Mouse (Mus musculus) CH12.LX (cell line): ENCODE data around the gene Cux1.

Experiments used
- CTCF ChIP-seq, 2 experiments: IDR thresholded peaks in 1 of 2; conservative IDR thresholded peaks in 1 of 2; 2 replicates each; pipeline ENCODE4 v1.5.1; 2011 to 2012; ENCODE audit warnings: low read depth in 2 of 2, low read length in 2 of 2, improper control_type of control experiment in 1 of 2, inconsistent platforms in 1 of 2, mild to moderate bottlenecking in 1 of 2, moderate library complexity in 1 of 2
- HCFC1 ChIP-seq: IDR thresholded peaks from 2 replicates; pipeline ENCODE4 v1.6.1; 2012; ENCODE audit warnings: low read depth, mild to moderate bottlenecking, inconsistent platforms, low read length, improper control_type of control experiment
- MAX ChIP-seq: IDR thresholded peaks from 2 replicates; pipeline ENCODE4 v1.6.1; 2011; ENCODE audit warnings: low read length, improper control_type of control experiment
- MXI1 ChIP-seq: IDR thresholded peaks from 2 replicates; pipeline ENCODE4 v1.6.1; 2011; ENCODE audit warnings: mild to moderate bottlenecking, low read depth, low read length, improper control_type of control experiment
- POLR2A ChIP-seq: IDR thresholded peaks from 2 replicates; pipeline ENCODE4 v1.6.1; 2011; ENCODE audit warnings: low read depth, mild to moderate bottlenecking, improper control_type of control experiment, low read length
- ZC3H11A ChIP-seq: IDR thresholded peaks from 2 replicates; pipeline ENCODE4 v1.6.1; 2012; ENCODE audit warnings: low read depth, mild to moderate bottlenecking, inconsistent platforms, low read length, improper control_type of control experiment

DNA sequence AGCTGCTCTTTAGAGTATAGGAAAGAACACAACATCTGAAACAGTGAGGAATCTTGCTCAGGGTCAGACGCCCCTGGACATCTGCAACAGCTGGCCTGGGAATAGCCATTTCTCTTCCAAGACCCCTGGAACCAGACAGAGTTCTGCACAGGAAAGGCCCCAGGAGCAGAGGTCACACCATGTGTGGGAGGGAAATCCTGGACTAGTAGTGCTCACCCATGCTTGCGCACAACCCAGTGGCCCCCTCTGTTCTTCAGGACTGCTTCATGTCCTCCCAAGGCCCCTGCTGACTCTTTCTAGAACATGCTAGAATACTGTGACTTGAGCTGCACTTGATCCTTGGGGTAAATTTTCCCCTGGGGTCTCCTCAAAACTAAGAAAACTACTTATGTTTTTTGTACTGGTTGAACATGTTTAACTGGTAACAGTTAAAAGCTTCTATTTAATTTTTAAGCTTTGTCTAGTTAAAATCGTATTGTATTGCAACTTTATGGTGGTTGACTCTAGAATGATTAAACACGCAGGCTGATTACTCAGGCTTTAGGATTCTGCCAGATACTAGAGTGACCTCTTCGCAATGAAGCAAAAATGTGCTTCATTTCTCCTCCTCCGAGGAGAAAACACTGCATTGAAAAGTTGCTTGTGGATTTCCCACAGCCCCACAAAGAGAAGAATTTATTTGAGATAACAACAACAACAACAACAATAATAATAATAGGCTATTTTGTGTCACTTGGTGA, 88.1 kb downstream of the Cux1 start:
- no peak for TF ChIP-seq ZC3H11A
- TF ChIP-seq POLR2A: no peak
- no peak for TF ChIP-seq CTCF (conservative IDR thresholded peaks at IDR 0.05 in 1 of 2, IDR thresholded peaks at IDR 0.05 in 1 of 2; ENCODE audit: low read depth in 2 of 2, low read length in 2 of 2)
- TF ChIP-seq MAX: no peak
- no peak for TF ChIP-seq HCFC1
- no peak for TF ChIP-seq MXI1
